Mouse (Mus musculus) fat pad, adult 2 months (tissue): ENCODE measurements around the gene Lfng.

Experiments
- DNase-seq: peaks from one replicate; pipeline ENCODE4 v3.0.0-alpha.2; 2011; ENCODE audit warnings: low read depth, low spot score; ENCODE audit errors: extremely low read depth

Gene Lfng

DNA sequence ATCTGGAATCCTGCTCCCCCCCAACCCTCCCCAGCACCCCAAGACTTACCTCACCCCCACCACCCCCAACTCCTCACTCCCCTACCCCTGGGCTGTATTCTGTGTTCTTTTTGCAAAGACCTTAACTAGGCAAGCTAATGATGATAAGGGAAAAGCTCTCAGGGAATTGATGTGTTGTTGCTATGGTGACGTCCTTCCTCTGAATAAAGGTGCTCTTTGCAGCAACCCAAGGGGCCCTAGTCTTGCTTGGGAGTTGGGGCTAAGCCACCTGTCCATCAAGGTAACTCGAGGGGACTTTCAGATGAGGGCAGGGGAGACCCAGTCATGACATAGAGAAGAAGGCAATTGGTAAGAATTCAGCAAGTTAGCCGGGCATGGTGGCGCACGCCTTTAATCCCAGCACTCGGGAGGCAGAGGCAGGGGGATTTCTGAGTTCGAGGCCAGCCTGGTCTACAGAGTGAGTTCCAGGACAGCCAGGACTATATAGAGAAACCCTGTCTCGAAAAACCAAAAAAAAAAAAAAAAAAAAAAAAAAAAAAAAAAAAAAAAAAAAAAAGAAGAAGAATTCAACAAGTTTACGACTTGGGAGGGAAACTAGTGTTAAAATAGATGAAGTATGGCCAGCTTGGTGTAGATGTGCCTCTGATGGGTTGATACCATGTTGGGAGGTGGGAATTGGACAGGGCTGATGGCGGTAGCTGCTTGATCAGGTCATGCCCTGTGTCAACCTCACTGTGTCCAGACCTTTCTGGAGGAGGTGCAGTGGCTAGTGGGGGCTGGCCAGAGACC lies 8.4 kb downstream of the Lfng start:
- DNase-seq = no peak

DNA sequence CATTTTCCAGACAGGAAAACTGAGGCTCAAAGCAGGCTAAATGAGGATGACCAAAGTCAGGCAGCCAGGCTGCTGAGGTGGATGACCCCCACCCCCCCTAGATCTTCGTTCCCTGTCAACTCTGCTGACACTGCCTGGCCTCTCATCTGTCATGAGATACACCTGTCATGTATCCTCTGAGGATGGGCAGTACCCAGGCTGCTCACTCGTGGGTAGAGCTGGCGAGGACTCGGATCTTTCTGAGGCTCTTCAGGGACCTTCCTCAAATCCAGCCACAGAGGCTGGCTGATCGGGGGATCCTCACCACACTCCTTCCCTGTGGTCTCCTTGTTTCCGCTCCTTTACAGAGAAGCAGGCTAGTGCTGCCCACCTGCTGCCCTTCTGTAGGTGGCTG lies 9.0 kb downstream of the Lfng start:
- DNase-seq = no peak

DNA sequence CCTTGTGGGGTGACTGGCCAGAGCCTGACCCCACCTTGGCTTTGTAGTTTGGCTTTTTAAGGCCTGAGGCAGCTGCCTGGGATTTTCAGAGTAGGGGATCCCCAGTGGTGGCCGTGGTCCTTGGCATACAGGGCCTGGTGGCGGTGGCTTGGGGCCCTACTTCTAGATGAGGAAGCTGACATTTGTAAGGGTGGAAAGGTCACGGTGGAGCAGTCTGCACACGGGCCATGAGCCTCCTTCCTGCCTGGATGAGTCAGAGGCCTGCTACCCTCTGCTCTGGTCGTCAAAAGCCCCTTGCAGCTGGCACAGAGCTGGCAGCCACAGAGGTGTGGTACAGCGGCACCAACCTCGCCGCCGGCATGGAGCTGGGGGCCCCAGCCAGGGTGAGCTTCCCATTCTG lies 9.6 kb downstream of the Lfng start:
- no peak for DNase-seq

DNA sequence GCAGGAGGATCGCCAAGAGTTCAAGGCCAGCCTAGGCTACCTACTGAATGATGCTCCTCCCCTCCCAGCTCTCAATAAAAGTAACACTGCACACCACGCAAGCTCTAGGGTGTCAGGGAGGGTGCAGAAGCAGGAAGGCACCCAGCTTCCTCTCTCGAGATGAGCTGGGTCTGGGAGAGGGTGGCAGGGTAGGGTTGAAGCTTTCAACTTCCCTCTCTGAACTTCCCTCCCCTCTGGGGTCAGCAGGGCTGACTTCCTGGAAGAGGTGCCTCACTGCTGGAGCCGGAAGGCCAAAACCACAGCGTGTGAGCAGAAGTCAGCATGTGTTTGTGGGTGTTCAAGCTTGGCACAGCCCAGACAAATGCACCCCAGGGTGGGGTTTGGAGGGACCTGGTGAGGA lies 10.6 kb downstream of the Lfng start:
- DNase-seq = no peak

DNA sequence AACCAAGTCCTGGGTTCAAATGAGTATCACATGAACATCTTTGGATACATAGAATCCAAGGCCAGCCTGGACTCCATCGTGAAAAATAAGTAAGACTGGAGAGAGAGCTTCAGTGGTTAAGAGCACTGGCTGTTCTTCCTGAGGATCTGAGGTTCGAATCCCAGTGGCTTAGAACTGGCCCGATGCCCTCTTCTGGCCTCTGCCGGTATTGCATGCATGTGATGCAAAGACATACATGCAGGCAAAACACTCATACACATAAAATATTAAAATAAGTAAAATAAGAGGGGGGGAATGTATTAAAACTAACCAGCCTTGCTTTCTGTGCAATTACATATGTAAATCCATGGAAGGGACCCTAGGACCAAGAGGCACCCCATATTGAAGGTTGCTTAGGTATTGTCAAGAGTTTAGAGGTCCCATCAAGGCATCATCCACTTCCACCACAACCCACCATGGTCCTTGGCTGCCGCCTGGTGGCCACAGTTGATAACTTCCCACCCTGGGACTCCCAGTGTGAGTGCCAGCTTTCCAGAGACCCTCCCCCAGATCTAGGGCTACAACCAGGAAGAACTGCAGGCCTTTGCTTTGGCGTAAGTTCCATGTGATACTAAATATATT lies 12.1 kb downstream of the Lfng start:
- DNase-seq = no peak

DNA sequence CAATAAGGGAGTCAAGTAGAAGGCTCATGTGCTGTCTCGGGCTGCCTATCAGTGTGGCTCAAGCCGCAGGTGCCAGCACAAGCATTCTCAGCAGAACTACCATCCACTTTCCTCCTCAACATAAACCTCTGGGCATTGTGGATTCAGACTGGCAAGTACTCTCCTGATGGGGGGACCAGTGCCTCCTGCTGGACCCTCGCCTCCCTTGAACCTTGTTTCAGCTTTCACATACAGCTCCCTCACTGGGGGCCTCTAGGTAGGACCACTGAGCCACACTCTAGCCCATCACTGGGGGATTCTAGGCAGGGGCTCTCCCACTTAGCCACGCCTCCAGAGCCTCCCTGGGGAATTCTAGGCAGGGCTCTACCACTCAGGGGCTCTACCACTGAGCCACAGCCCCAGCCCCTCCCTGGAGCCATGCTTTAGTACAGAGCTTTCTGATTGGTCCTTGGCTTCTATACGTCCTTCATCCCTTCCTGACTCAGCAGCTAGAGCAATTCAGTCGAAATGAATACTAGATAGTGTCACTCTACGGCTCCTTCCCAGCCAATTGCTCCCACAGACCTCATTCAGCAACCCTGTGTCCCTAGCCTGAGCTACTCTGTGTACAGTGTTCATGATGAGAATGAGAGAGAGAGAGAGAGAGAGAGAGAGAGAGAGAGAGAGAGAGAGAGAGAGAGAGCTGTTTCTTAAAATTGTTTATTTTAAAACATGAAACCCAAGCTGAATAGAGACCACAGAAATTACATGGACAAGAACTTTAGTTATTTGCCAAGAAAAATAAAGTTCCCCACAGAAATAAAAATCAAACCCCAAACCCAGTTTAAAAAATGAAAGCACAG lies 13.0 kb downstream of the Lfng start:
- DNase-seq = no peak

DNA sequence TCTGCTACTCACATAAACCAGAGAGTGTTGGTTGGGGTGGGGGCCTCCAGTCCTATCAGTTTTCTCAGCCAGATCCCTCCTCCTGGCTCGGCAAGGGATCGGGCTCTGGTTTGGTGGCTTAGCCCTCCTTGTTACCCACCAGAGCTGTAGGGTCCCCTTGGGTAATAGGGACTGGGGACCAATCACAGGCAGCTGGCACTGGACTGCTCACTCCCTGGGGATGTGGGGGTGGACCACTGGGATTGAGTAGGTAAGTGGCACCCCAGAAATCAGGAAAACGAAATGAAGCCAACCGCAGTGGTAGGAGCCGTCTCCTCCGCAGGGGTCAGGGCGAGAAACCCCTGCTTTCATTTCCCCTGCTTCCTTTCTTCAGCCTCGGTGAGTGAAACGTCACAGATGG lies 14.0 kb downstream of the Lfng start:
- DNase-seq = no peak

DNA sequence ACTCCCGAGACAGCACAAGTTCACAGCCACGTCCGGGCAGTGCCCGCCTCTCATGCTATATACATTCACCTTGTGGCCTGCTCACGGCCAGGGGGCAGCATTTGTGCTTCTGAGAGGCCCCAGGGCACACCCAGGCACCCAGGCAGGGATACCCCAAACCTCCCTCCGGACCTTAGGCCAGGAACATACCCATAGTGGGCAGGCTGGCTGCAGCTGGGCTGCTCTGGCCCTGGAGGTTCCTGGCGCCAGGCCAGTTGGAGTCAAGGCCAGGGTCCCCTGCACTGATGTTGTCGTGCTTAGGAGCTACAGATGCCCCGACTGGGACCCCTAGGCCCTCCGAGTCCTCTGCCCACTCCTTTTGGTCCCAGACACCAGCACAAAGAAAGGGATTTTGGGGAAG lies 14.4 kb downstream of the Lfng start:
- no peak for DNase-seq

DNA sequence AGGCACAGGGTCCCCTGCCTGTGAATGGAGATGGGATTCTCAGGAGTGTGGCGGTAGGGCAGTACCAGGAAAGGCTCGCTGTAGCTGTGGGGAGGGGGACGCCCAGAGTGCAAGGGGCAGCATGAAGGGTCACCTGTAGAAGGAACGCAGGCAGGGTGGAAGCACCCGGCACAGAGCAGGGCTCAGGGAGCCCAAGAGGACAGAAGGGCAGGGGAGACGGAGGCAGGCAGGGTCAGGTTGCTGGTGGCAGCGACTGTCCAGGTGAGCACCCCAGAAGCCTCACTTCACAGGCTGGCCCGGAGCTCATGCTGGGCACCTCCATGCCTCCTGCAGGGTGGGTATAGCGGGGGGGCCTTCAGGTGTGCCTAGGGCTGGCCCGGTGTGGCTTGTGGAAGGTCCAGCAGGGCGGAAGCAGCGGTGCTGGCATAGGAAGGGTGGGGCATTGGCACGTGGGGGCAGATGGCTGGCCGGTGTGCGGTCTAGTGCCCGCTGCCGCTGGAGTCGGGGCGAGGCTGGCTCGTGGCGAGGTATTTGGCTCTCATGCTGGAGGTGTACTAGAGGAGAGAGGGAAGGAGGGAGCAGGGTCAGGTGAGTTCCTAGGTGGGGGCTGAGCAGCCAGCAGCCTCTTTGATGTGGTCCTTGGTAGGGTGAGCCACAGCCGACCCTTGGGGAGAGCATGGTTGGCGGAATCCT lies 16.0 kb downstream of the Lfng start:
- no peak for DNase-seq

DNA sequence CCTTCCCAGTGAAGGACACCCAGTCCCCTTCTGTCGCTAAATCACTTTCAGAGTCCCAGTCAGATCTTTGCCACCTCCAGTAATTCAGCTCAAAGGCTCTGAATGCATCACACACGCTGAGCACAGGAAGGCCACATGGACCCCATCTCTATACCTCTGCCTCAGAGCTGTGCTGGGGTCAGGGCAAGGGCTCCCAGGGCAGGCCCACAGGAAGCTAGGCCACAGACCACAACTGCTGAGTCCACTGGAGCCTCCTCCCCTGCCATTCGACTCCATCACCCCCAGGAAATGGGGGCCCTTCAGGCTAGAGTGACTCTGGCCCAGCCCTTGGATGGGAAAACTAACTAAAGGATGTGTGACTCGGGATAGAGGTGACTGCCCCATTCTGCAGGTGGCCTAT lies 16.7 kb downstream of the Lfng start:
- no peak for DNase-seq

DNA sequence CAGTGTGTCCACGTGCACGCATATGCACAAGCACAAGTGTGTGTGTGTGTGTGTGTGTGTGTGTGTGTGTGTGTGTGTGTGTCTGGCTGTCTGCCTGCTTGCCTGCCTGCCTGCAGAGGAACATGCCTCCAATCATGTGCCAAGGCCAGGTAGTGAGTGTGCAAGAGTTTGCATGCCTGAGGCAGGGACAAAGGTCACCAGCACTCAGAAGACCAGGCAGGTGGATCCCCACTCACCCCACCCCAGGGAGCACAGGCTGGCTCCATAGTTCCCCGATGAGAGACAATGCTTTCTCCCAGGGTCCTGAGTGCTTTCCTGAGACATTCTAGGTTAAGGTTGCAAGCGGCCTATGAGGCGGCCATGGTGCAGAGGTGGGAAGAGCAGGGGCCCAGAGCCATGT lies 17.1 kb downstream of the Lfng start:
- DNase-seq = no peak

DNA sequence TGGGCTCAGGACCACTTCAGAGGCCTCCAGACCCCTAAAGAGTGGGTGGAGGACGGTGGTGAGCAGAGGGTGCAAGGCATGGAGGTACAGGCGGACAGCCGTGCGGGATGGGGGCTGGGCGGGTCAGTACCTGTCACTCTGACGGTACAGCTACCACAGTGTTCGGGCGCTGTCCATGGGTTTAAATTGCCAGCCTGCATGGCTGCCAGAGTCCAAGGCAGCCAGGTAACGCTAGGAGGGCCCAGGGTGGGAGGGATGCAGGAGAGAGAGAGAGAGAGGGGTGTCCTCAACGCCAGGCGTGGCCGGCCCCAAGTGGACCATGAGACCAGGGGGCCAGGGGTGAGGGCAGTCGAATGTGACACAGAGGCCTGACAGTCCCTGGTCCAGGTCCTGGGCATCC lies 17.8 kb downstream of the Lfng start:
- no peak for DNase-seq

DNA sequence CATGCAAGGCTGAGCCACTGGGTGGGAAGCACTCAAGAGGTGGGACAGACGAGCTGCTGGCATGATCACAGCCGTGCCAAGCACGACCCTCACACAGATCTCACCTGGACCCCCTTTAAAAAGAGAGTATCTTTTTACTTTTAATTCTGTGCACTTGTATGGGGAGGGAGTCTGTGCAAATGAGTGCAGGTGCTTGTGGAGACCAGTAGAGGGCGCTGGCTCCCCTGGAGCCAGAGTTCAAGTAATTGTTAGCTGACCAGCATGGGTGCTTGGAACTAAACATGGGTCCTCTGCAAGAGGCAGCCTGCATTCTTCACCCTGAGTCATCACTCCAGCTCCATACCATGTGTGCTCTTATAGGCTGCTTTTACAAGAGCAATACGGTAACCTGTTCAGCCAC lies 20.5 kb downstream of the Lfng start:
- DNase-seq = no peak

DNA sequence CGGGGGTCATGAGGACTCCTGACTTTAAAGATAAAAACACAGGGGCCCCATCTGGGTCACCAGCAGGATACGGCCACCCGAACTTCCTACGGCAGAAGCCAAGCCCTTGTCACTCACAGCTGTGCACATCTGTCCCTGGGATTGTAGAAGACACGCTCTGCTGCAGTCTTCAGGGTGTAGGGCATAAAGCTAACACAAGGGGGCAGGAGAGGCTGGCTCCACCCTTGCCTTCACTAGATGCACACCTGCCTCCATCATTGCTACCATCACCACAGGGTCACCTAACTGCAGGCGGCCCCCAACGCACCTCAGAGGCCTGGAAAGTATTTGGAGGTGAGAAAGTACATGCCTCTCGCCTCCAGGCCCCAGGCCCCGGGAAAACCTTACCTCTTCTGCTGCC lies 21.9 kb downstream of the Lfng start:
- no peak for DNase-seq

DNA sequence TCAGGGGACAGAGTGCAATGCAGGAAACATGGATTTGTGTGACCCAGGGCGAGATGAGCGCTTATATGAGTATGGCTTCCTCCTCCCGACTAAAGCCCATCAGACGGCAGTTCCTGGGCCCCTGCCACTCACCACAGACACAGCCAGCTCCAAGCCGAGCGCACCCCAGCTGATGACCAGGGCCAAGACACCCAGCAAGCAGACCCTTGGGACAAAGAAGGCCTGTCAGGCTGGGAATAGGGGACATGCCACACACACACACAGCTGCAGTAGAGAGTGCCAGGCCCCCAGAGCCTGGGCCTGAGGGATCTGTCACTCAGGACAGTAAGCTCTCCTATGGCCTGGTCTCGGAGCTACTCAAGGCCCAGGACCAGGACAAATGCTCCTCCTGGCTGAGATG lies 26.3 kb downstream of the Lfng start:
- DNase-seq = no peak

DNA sequence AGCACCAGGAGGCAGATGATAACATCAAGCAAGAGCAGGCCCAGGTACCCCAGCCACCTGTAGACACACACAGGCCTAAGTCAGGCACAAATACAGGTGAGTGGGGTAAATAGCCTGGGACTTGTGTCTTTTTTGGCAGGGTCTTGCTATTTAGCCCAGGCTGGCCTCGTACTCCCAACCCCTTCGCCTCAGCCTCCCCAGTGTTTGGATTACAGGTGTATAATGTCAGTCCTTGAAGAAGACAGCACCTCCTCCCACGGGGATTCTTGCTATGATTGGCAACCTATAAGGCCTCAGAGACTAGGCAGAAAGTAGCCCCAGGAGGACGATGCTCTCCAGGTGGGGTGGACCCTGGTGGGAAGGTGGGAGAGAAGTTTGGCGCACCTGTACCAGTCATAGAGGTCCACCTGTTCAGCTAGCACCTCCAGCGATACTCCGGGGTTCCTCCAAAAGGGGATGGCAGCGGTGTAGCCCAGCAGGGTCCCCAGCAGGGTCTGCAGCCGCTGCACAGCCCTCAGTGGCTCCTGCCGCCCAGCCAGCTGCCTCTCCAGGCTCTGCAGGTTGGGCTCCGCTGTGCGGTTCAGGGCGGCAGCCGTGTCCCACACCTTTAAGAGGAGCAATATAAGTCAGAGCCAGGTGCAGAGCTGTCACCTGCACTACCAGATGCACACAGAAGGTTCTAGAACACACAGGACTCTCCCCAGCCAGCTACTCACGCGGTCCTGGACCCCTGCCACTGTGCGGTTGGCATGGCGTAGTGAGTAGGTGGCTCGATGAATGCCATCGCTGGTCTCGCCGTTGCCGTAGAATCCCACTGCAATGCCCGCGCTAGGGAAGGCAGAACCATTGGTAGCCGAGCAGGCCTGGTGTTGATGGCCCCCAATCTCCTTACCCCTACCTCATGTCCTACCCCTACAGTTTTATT lies 27.9 kb downstream of the Lfng start:
- no peak for DNase-seq

DNA sequence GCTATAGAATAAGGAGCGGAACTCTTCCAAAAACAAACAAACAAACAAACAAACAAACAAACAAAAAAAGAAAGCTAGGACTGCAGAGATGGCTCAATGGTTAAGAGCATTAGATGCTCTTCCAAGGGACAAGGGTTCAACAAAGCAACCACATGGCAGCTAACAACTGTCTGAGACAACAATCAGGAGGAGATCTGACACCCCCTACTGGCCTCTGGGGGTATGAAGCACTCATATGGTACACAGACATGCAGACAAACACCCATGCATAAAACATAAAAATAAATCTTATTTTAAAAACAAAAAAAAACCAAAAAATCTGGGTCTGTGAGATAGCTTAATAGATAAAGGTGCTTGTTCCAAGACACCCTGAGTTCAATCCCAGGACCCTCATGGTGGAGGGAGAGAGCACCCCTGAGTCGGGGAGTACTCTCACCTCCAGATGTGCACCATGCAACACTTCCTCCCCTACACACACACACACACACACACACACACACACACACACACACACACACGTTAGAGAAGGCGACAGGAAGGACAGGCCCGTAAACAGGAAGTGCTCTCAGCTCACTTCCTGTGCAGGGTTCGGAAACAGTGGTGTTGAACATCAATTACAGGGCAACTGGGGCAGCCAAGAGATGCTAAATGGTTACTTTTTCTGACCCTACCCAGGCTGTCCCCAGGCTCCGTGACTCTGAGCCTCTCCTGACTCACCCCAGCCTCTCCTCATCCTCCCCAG lies 29.4 kb downstream of the Lfng start:
- DNase-seq = no peak

DNA sequence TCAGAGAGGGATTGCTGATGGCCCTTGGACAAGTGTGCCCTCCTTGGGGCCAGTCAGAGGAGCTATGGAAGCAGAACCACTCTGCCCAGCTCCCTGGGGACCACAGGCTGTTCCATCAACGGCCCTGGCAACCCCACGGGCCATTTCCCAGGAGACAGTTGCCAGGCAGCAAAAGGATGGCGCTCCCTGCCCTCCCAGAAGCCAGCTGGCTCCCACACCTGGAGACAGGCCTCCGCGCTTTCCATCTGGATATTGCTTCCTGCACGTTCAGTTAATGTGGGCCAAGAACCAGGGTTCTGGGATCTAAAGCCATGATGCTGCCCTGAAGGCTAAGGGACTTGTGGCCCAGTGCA lies 29.9 kb downstream of the Lfng start:
- DNase-seq = no peak

DNA sequence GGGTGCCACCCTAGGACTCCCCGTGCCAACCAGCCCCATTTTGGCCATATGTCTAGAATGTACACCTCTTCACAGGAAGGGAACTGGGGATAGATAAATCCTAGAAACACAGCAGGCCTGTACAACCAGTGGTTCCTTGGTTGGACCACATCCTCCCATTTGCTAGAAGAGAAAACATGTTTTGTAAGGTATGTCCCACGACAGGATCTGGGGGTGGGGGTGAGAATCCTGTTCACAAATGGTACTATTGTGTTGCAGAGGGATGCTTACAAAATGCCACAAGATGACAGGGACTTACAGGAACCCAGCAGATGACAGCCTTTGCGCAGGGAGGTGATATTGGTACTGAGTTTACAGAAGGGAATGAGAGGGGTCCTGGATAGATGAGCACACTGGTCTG lies 30.9 kb downstream of the Lfng start:
- DNase-seq = no peak

DNA sequence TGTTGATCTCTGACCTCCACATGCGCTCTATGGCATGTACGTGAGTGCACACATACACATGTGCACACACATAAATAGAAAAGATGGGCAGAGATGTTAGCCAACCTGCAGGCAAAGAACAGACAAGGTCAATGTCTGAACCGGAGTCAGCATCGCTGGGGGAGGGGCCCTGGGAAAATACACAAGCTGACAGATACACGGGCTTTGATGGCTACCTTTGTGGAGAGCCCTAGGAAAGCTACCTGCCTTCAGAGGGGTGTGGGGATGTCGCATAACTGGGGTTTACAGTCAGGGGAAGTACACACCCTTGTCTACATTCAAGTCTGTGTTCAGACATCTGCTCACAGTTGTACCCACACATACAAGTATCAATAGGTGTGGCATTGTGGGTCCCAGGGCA lies 31.4 kb downstream of the Lfng start:
- DNase-seq = no peak
